Mouse (Mus musculus): ENCODE data around the gene Cyb5r4.
"Not testable (repeated sequence)": the region's sequence is repeated elsewhere in the genome, so short reads cannot be mapped to it uniquely, and the experiment has no call there.

The Cyb5r4 gene

GRCm38 (mm10) chr9:87025764-87026163 is 4.0 kb downstream of the Cyb5r4 start:
- DNase-seq (ENCODE audit: inconsistent ontology term), result no peak

DNA sequence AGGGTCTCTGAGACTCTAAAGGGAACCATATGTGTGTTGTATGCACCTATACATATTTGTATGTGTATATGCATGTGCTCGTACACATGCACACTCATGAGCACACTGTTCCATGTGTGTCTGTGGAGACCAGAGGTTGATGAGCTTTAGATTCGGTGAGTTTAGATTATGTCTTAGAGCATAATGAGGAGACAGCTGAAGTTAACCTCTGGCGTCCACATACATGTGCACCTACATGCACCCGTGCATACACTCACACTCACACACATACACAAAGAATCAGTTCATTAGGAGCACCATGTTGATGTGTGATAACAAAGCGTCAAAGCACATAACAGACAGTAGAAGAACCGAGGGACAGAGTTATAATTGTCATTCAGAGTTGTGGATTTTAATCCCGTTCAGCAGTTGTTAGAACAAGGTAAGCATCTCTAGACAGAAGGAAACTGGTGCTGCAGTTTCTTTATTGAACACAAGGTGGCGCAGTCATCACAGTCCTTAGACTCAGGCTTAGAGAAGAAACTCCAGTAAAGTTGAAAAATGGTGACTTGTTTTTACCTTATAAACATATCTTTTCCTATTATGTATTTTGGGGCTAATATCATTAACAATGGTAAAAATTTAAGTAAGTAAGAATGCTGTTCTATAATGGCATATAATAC is 5.7 kb downstream of the Cyb5r4 start:
- DNase-seq (ENCODE audit: inconsistent ontology term), result peak; percentile 40

GRCm38 (mm10) chr9:87032196-87032595 is 10.4 kb downstream of the Cyb5r4 start:
- peak; percentile 88 for DNase-seq (ENCODE audit: inconsistent ontology term)

- DNase-seq (ENCODE audit: inconsistent ontology term), result no peak
These were observed 13.2 kb downstream of the Cyb5r4 start for GRCm38 (mm10) chr9:87034831-87035580.

DNA sequence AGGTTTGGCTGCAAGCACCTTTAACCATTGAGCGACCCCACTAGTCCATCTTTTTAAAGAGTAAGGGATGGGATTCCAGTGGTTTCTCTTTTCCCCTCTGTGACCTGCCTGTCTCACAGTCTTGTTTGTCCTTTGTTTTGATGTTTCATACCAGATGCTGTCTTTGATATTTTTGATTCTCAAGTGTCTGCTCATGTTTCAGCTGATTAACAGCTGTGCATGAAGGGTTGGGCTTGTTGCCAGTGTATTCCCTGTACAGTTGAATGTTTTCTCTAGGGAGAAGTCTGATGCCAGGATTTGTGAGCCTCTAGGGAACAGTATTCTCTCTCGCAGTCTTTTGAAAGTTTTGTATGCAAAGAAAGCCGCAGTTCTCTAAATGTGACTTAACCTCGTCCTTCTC is 27.6 kb downstream of the Cyb5r4 start:
- no peak for DNase-seq (ENCODE audit: inconsistent ontology term)

GRCm38 (mm10) chr9:87055547-87056235 is 33.9 kb downstream of the Cyb5r4 start:
- DNase-seq (ENCODE audit: inconsistent ontology term), result no peak

DNA sequence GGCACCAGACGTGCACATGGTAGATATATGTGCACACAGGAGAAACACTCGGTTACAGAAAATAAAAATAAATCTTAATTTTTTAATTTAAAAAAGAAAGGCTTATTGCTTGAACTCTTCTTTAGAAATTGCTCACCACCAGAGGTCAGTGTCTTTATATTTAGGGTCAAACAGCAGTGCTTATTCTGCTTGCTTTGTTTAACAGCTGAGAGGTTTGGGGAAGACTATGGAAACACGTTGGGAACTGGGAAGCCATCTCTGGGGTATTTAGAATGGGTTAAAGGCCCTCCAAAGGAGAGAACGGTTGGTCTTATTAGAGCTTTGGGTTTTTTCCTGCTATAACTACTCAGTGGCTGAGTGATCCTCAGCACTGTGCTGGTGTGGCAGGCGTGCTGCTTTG is 40.5 kb downstream of the Cyb5r4 start:
- DNase-seq (ENCODE audit: inconsistent ontology term), result no peak

DNA sequence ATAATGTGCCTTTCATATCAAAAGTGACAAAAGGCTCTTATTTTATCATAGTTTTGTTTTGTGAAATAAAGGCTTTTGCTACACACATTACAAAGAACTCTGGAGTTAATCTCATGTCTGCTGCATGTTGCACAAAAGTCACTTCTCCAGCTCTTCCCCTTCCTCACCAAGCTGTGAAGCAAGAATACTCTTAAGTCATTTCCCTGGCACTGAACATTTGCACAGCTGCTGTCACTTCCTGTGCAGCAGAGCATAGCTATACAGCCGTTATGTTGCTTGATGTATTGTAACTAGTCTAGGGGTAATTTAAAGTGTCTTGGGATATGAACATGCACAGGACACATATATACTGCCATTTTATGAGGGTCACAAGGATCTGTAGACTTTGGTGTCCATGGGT is 46.3 kb downstream of the Cyb5r4 start:
- DNase-seq (ENCODE audit: inconsistent ontology term), result no peak

DNA sequence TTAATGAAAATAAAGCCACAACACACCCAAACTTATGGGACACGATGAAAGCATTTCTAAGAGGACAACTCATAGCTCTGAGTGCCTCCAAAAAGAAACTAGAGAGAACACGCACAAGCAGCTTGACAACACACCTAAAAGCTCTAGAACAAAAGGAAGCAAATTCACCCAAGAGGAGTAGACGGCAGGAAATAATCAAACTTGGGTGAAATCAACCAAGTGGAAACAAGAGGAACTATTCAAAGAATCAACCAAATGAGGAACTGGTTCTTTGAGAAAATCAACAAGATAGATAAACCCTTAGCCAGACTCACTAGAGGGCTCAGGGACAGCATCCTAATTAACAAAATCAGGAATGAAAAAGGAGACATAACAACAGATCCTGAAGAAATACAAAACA is 49.8 kb downstream of the Cyb5r4 start:
- not testable (repeated sequence) for DNase-seq (ENCODE audit: inconsistent ontology term)

DNA sequence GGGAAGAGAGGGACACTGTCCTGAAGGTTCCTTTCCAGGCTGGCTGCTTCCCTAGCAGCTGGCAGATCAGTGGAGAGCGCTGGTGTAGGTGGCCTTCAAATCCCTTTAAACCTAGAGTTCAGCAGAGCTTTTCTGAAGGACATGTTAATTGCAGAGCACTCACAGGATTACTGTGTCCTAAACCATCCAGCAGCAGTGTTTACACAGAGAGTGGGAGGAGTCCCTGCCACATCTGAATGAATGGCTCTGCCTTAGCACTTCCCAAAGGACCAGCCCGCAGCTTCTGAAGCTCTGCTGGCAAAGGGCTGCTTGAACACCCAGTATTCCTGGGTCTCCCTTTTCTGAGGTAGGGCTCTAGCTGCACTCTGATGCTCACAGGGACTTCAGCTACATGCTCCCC is 56.1 kb downstream of the Cyb5r4 start:
- DNase-seq (ENCODE audit: inconsistent ontology term), result no peak

GRCm38 (mm10) chr9:87079511-87079910 is 57.7 kb downstream of the Cyb5r4 start:
- no peak for DNase-seq (ENCODE audit: inconsistent ontology term)

DNA sequence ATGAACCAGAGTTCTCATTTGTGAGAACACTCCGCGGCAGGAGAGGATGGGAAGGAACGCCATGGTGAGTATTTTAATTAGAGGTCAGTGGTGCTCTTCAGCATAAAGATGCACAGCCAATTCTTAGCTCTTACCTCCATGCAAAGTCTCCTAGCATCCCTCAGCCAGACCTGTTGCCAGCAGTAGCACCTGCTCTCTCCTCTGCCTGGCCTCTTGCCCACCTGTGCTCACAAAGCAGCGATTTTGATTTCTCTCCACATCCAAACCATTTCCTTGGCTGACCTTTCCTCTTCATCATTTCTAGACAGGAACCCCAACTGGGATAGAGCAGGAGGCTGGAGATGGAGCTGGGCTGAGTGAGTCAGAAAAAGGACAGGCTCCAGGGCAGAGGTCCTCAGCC is 65.2 kb downstream of the Cyb5r4 start:
- DNase-seq (ENCODE audit: inconsistent ontology term), result no peak

- DNase-seq (ENCODE audit: inconsistent ontology term), result no peak
These were observed 76.2 kb downstream of the Cyb5r4 start for GRCm38 (mm10) chr9:87097989-87098388.

DNA sequence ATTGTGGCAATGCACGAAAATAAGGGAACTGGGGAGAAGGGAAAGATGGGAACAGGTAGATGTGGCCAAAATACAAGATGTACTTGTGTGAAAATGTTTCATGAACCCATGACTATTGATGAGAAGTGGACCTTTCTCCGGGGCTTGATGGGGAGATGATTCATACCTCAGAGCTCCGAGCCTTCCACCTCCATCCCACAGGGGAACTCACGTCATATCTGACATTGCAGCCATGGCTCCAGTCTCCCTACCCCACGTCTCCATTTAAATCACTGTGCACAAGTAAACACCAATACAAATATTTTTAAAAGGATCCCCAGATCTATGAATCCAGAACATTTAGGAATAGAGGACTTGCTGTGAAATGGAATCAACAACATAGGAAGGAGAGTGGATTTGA is 93.2 kb downstream of the Cyb5r4 start:
- DNase-seq (ENCODE audit: inconsistent ontology term), result no peak

DNA sequence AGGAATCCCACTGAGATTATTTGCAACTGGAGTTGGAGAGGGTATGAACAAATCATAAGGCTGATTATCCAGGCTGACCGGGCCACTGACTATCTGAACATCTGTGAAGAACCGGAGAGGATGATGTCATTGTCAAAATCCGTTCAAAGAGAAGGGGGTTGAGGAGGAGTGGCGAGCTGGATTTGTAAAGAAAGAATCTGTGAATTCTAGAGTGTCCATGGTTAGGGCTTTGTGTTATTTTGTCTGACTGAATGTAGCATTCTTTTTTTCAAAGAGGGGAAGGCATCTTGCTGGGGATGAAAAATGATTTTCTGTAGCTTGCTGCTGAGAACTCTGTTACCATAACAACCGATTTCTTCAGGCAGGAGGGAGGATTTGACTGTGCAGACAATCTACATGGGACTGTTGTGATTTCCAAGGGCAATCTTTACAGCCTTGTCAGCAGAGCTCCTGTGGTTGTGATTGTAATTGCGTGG is 93.7 kb downstream of the Cyb5r4 start:
- DNase-seq (ENCODE audit: inconsistent ontology term), result no peak

GRCm38 (mm10) chr9:87115978-87116377 is 94.2 kb downstream of the Cyb5r4 start:
- no peak for DNase-seq (ENCODE audit: inconsistent ontology term)

- no peak for DNase-seq (ENCODE audit: inconsistent ontology term)
These were observed 97.2 kb downstream of the Cyb5r4 start for GRCm38 (mm10) chr9:87118996-87119395.

- no peak for DNase-seq (ENCODE audit: inconsistent ontology term)
These were observed 100.2 kb downstream of the Cyb5r4 start for GRCm38 (mm10) chr9:87121956-87122493.

GRCm38 (mm10) chr9:87127046-87127445 is 105.2 kb downstream of the Cyb5r4 start:
- not testable (repeated sequence) for DNase-seq (ENCODE audit: inconsistent ontology term)

Data from Muller cell, postnatal 12 days (primary cell).